Mouse (Mus musculus) stomach, postnatal 0 days (tissue): Measurements from ENCODE around the gene Fam160b1.

Source experiments
- CTCF ChIP-seq: IDR thresholded peaks from 2 replicates; pipeline ENCODE4 v1.5.1; 2016; ENCODE audit warnings: antibody characterized with exemption, low read depth, mild to moderate bottlenecking, moderate library complexity
- EP300 ChIP-seq: optimal IDR thresholded peaks from 2 replicates; pipeline ENCODE3; 2016; ENCODE audit warnings: antibody characterized with exemption

DNA sequence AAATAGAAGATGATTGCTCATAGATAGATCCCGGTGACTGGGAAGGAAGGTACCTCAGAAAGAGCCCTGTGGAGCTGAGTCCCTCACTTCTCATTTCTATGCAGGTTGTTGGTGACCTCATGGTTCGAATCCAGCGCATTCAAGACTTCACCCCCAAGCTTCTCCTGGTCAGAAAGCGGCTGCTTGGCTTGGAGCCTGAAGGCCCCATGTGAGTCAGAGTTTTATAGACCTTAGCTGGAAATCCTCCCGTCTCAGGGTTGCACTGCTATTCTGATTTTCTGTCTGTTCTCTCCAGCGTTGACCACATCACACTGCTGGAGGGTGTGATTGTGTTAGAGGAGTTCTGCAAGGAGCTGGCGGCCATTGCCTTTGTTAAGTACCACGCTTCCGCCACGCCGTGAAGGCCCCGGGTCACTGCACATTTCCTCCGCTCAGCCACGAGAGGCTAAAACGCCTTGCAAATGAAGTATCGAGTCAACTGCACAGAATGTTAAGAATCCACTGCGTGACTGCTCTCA lies 25.8 kb downstream of the Fam160b1 start:
- TF ChIP-seq CTCF (no peak), EP300 (no peak)
